Mouse (Mus musculus) kidney, postnatal 0 days (tissue): ENCODE data around the gene Ak4. TPM values are rescaled to one million over a fixed set of nuclear protein-coding genes. Genes with fewer than 3 reads are reported as not detected.

Experiments
- ATAC-seq: fragments of 200-750 bp; cut with Nextera tagmentation; replicated peaks from 2 replicates; pipeline ENCODE4 v1.8.0; 2017; ENCODE audit warnings: low read depth, moderate number of reproducible peaks, moderate TSS enrichment, moderate library complexity; ENCODE audit not compliant: low FRiP score
- DNase-seq: peaks from one replicate; pipeline ENCODE4 v3.0.0-alpha.2; 2016; ENCODE audit warnings: low spot score
- H3K27ac ChIP-seq: fragments of 300-500 bp; sonication (generic); 2 replicates; pipeline ENCODE4 v1.5.1; 2014; ENCODE audit warnings: mild to moderate bottlenecking
- H3K27me3 ChIP-seq: fragments of 300-500 bp; sonication (generic); 2 replicates; pipeline ENCODE4 v1.6.1; 2014; ENCODE audit warnings: low read length, mixed read lengths; ENCODE audit not compliant: insufficient read depth
- H3K36me3 ChIP-seq: fragments of 300-500 bp; sonication (generic); 2 replicates; pipeline ENCODE4 v1.6.1; 2014; ENCODE audit warnings: low read length, mixed read lengths; ENCODE audit not compliant: insufficient read depth
- H3K4me1 ChIP-seq: fragments of 300-500 bp; sonication (generic); replicated peaks from 2 replicates; pipeline ENCODE4 v1.6.1; 2014; ENCODE audit warnings: antibody characterized with exemption, low read length, mixed read lengths; ENCODE audit not compliant: insufficient read depth
- H3K4me2 ChIP-seq: fragments of 300-500 bp; sonication (generic); 2 replicates; pipeline ENCODE4 v1.6.1; 2014; ENCODE audit warnings: mild to moderate bottlenecking, low read length, moderate library complexity, mixed read lengths
- H3K4me3 ChIP-seq: fragments of 300-500 bp; sonication (generic); replicated peaks from 2 replicates; pipeline ENCODE4 v1.5.1; 2014; ENCODE audit warnings: low read depth, low read length
- H3K9ac ChIP-seq: fragments of 300-500 bp; sonication (generic); 2 replicates; pipeline ENCODE4 v1.6.1; 2014; ENCODE audit warnings: low read depth, low read length
- H3K9me3 ChIP-seq: fragments of 300-500 bp; sonication (generic); replicated peaks from 2 replicates; pipeline ENCODE4 v1.6.1; 2016; ENCODE audit warnings: low read length, inconsistent platforms, mixed read lengths
- CTCF ChIP-seq: IDR thresholded peaks from 2 replicates; pipeline ENCODE4 v1.5.1; 2016; ENCODE audit warnings: antibody characterized with exemption, low read depth, mild to moderate bottlenecking, moderate library complexity
- WGBS: fragments of 180-500 bp; shearing (Covaris S2); extraction: QIAGEN DNeasy Blood & Tissue Kit; methylation state at CpG from one replicate; pipeline ENCODE4 v1.1.7; 2014; 5-methylcytosine and 5-hydroxymethylcytosine counted together
- polyA plus RNA-seq: library from polyadenylated mRNA; unstranded; fragments of >200 nt; fragmentation: Nextera tagmentation; extraction: Ambion mirVana; gene quantifications from 2 replicates; pipeline ENCODE4 v1.2.1, GENCODE M21; 2015

The Ak4 gene
- 17.1 and 20.8 TPM in 2 replicates for polyA plus RNA-seq

DNA sequence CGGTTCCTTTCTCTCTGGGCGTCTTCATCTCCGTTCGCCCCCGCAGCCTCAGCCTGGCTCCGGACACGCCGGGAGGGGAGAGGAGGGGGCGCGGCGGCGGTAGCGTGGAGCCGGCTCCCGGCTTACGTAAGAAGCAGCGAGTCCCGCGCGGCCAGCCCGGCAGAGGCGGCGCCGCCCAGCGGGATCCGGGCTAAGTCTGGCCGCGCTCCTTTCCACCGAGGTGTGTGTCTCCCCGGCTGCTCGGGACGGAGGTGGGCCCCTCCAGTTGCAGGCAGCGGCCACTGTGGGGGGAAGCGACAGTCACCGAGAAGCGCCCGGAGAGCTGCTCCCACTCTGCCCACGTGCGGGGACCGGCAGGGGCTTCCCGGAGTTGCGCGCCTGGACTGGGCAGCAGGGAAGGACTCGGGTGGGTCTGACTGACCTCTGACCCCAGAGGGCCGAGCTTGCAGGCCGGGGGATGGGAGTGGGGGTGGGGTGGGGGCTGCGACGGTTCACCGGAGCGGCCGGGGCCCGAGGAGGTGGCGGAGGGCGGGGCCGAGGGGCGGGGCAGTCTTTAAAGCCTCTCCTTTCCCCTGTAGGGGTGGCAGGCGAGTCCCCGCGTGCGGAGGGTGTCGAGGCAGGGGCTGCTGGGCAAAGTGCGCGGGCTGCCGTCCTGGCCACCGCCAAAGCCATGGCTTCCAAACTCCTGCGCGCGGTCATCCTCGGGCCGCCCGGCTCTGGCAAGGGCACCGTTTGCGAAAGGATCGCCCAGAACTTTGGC, at the start of gene Ak4:
Gene Ak4, plus strand, starts transcription at position 127 of the 760 bp plus-strand sequence.
- DNase-seq, result peak; percentile 40
- H3K9me3 ChIP-seq, result no peaks in the 10 kb centered on the region
- ATAC-seq, result peak; percentile 70
- under 1% methylated on average over 44 of the region's 74 CpGs for WGBS
- no peaks in the 10 kb centered on the region for H3K4me1 ChIP-seq
- no peak for TF ChIP-seq CTCF
- no peaks in the 10 kb centered on the region for H3K27me3 ChIP-seq
- H3K9ac ChIP-seq, result peak within 1 kb of the TSS; percentile 69
- H3K4me2 ChIP-seq, result peak within 1 kb of the TSS; percentile 100
- peak within 1 kb of the TSS; percentile 69 for H3K4me3 ChIP-seq
- peak within 1 kb of the TSS; percentile 50; the same call in 1 of the 2 replicates for H3K27ac ChIP-seq
- H3K36me3 ChIP-seq, result no peaks in the 10 kb centered on the region

DNA sequence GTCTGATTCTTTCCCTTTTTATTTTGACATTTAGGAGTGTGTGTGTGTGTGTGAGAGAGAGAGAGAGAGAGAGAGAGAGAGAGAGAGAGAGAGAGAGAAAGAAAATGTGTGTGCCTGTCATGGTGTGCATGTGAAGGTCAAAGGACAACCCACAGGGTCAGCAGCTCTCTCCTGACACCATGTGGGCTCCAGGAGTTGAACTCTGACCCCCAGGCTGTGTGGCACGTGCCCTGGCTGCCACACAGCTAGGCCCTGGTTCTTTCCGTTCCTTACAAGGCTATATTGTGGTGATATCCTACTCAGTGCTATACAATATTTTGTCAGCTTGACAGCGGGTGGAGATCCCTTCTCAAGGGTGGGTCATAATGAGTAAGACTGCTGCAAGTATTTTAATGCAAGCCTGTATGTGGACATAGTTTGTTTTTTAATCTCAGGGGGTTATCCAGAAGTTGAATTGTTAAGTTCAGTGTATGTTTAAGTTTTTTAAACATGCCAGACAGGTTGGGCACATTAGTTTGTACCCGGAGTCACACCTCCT, 49.3 kb upstream of the Ak4 start:
- no peak overlapping the region for H3K9ac ChIP-seq
- no peak for DNase-seq
- H3K4me1 ChIP-seq, result no peaks in the 10 kb centered on the region
- H3K36me3 ChIP-seq, result no peaks in the 10 kb centered on the region
- no peaks in the 10 kb centered on the region for H3K27me3 ChIP-seq
- H3K27ac ChIP-seq, result no peak overlapping the region
- H3K9me3 ChIP-seq, result no peaks in the 10 kb centered on the region
- no peak for ATAC-seq
- 66% methylated on average over 4 of the region's 4 CpGs for WGBS
- no peak overlapping the region for H3K4me3 ChIP-seq
- H3K4me2 ChIP-seq, result no peak overlapping the region
- TF ChIP-seq CTCF, result no peak

DNA sequence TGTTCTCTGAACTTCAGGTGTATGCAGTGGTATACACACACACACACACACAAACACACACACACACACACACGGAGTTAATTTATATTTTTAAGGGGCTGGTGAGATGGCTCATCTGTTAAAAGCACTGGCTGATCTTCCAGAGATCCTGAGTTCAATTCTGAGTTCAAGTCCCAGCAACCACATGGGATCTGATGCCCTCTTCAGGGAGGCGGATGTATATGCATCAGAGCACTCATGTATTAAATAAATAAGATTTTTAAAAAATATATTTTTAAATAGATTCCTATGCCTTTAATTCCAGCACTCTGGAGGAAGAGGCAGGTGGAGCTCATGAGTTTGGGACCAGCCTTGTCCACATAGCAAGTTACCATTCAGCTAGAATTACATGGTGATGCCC, 46.8 kb upstream of the Ak4 start:
- WGBS, result 86% methylated on average over 2 of the region's 2 CpGs
- ATAC-seq, result no peak
- no peak overlapping the region for H3K4me3 ChIP-seq

DNA sequence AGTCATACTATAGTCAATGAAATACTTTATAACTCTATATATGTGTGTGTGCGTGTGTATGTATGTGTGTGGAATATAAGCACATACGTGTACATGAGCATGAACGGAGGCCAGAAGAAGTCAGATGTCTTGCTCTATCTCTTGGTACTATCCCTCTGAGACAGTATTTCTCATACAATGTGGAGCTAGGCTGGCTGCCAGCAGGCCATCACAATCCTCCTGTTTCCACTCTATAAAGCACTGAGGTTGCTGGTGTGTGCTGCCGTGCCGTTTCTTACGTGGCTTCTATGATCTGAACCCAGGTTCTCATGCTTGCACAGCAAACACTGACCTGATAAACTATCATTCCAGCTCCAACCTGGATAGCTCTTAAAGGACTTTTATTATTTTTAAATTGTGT, 46.3 kb upstream of the Ak4 start:
- 94% methylated on average over 6 of the region's 6 CpGs for WGBS
- no peaks in the 10 kb centered on the region for H3K4me1 ChIP-seq
- DNase-seq (no peak), ATAC-seq (no peak)
- H3K27me3 ChIP-seq, result no peaks in the 10 kb centered on the region
- H3K36me3 ChIP-seq, result no peaks in the 10 kb centered on the region
- H3K4me2 ChIP-seq, result no peak overlapping the region
- no peaks in the 10 kb centered on the region for H3K9me3 ChIP-seq
- no peak for TF ChIP-seq CTCF
- H3K27ac ChIP-seq, result no peak overlapping the region
- H3K9ac ChIP-seq, result no peak overlapping the region
- no peak overlapping the region for H3K4me3 ChIP-seq

More for the DNA sequence above, 46.8 kb upstream of the Ak4 start:
- no peaks in the 10 kb centered on the region for H3K27me3 ChIP-seq
- no peaks in the 10 kb centered on the region for H3K36me3 ChIP-seq
- H3K9me3 ChIP-seq, result no peaks in the 10 kb centered on the region
- H3K9ac ChIP-seq, result no peak overlapping the region
- no peak overlapping the region for H3K27ac ChIP-seq
- no peak overlapping the region for H3K4me2 ChIP-seq
- DNase-seq, result no peak
- TF ChIP-seq CTCF, result no peak
- no peaks in the 10 kb centered on the region for H3K4me1 ChIP-seq

DNA sequence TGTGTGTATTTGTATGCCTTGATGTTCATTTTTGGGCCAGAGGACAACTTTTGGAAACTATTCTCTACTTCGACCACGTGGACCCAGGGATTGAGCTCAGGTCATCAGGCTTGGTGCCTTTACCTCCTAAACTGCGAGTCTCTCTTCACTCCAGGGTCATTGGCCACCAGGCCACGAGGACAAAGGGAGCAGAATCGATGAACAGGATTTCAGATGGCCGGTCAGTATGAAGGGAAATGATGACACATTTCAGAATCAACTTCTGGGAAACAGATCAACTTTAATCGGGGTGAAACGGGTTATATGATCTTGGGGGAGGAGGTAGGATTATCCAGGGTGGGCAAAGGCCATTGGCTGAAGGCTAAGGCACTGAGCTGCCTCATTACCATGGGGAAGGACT, 45.0 kb upstream of the Ak4 start:
- WGBS, result 71% methylated on average over 8 of the region's 8 CpGs
- Histone ChIP-seq H3K27me3 (no peaks in the 10 kb centered on the region), H3K4me1 (no peaks in the 10 kb centered on the region), H3K4me3 (no peak overlapping the region), H3K36me3 (no peaks in the 10 kb centered on the region), H3K9me3 (no peaks in the 10 kb centered on the region), H3K27ac (no peak overlapping the region), H3K4me2 (no peak overlapping the region), H3K9ac (no peak overlapping the region)
- no peak for DNase-seq
- no peak for ATAC-seq
- no peak for TF ChIP-seq CTCF

DNA sequence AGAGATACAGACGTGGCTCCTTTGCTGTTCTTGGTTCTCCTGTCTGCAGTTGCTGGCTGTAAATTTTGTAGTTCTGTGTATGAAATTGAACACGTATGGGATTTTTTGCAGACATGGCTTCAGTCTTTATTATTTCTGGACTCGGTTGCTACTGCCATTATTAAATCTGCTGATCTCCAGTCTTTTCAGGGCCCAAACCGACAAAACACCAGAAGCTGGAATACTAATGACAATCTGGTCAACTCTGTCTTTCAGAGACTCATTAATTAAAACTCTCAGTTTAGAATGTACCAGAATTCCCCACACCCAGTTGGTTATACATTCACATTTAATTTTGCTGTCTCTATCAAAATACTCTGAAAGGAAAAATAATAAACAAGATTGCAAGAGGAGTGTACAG, 42.2 kb upstream of the Ak4 start:
- 77% methylated on average over 4 of the region's 4 CpGs for WGBS
- H3K9me3 ChIP-seq, result no peaks in the 10 kb centered on the region
- H3K27me3 ChIP-seq, result no peaks in the 10 kb centered on the region
- no peak overlapping the region for H3K4me3 ChIP-seq
- ATAC-seq (no peak), DNase-seq (no peak)
- H3K4me1 ChIP-seq, result no peaks in the 10 kb centered on the region
- H3K36me3 ChIP-seq, result no peaks in the 10 kb centered on the region
- no peak overlapping the region for H3K27ac ChIP-seq
- no peak overlapping the region for H3K9ac ChIP-seq
- no peak for TF ChIP-seq CTCF
- H3K4me2 ChIP-seq, result no peak overlapping the region
